Mouse (Mus musculus): ENCODE measurements around the gene Krt90. TPM values are rescaled to one million over a fixed set of nuclear protein-coding genes. Genes with fewer than 3 reads are reported as not detected.
A peak's percentile ranks its signal among the peaks of the same experiment; 100 is the strongest.

The Krt90 gene
- polyA plus RNA-seq (2014; fragmentation: Nextera tagmentation; extraction: Ambion mirVana) = 0.07 TPM in 1 of 2 replicates, not detected in the other

DNA sequence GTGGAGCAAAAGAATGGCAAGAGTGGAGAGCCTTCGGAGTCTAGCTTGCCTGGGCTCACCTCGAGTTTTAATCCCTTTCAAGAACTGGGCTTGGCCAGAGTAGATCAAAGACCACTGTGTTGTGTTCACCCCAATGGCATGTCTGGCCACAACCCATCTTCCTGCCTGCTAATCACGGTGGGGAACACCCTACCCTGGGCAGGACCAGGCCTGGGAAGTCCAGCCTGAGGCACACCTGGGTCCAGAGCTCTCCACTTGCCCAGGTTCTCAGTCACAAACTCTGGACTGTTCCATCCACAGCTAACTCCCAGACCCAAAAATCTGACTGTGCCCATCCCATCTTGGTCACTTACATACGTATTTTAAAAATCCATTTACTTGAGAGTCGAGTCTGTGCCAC is at the start of gene Krt90:
Gene Krt90, minus strand, starts transcription at position 101 of the 400 bp plus-strand sequence.
- no peak within 1 kb of the TSS for H3K27ac ChIP-seq (ENCODE audit: low read depth)
- no peaks in the 10 kb centered on the region for H3K9me3 ChIP-seq (ENCODE audit: low read depth, low read length)
- H3K9ac ChIP-seq = no peak within 1 kb of the TSS
- no peaks in the 10 kb centered on the region for H3K36me3 ChIP-seq (ENCODE audit: insufficient read depth)
- ATAC-seq (ENCODE audit: insufficient read depth) (no peak), DNase-seq (no peak)
- no peaks in the 10 kb centered on the region for H3K4me1 ChIP-seq (ENCODE audit: insufficient read depth)
- 68% methylated on average over 5 of the region's 5 CpGs for WGBS
- H3K27me3 ChIP-seq (ENCODE audit: insufficient read depth, low read length) = no peaks in the 10 kb centered on the region
- no peak within 1 kb of the TSS for H3K4me3 ChIP-seq (ENCODE audit: low read depth, low read length)
- no peak for TF ChIP-seq CTCF (IDR thresholded peaks at IDR 0.05; ENCODE audit: low read depth)
- H3K4me2 ChIP-seq = no peak within 1 kb of the TSS

DNA sequence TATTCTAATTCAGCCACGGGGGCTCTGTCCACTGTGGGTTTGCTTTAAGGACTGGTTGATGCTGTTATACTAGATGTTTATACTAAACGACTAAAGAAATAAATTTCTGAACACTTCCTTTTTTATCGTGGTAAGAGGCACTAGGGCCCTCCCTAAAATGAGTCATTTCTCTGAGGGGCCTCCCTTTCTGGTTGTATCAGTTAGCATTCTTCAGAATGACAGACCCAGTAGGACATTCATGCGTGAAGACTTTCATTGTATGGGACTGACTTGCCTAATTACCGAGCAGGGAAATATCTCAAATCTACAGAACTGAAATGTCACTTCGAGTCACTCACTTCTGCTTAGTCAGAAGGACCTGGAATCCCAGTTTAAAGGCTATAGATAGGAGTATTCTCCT is 36.4 kb upstream of the Krt90 start:
- H3K4me1 ChIP-seq (ENCODE audit: insufficient read depth) = no peaks in the 10 kb centered on the region
- H3K27ac ChIP-seq (ENCODE audit: low read depth) = no peak overlapping the region
- ATAC-seq (ENCODE audit: insufficient read depth) (no peak), DNase-seq (no peak)
- no peaks in the 10 kb centered on the region for H3K27me3 ChIP-seq (ENCODE audit: insufficient read depth, low read length)
- no peaks in the 10 kb centered on the region for H3K9me3 ChIP-seq (ENCODE audit: low read depth, low read length)
- H3K4me3 ChIP-seq (ENCODE audit: low read depth, low read length) = no peak overlapping the region
- WGBS = 42% methylated on average over 6 of the region's 6 CpGs
- H3K9ac ChIP-seq = no peak overlapping the region
- no peaks in the 10 kb centered on the region for H3K36me3 ChIP-seq (ENCODE audit: insufficient read depth)
- H3K4me2 ChIP-seq = no peak overlapping the region
- TF ChIP-seq CTCF (IDR thresholded peaks at IDR 0.05; ENCODE audit: low read depth) = no peak

DNA sequence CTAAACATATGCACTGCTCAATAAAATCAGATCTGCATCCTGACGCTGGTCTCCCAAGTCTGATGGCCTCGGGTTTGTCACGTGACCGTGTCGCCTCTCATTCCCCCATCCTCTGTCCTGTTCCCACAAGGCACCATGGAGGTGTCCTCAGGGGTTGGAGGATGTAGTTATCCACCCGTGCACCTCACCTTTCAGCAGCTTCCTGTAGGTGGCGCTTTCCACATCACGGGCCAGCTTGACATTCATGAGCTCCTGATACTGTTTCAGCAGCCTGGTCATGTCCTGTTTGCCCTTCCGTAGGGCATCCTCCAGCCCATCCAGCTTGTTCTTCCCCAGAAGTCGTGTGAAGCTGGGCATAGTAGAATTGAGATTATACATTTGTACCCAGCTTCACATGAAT is 25.5 kb upstream of the Krt90 start:
- Histone ChIP-seq H3K9ac (no peak overlapping the region), H3K27ac (ENCODE audit: low read depth) (no peak overlapping the region), H3K4me1 (ENCODE audit: insufficient read depth) (no peaks in the 10 kb centered on the region), H3K36me3 (ENCODE audit: insufficient read depth) (no peaks in the 10 kb centered on the region), H3K4me3 (ENCODE audit: low read depth, low read length) (no peak overlapping the region), H3K4me2 (no peak overlapping the region), H3K9me3 (ENCODE audit: low read depth, low read length) (no peaks in the 10 kb centered on the region), H3K27me3 (ENCODE audit: insufficient read depth, low read length) (no peaks in the 10 kb centered on the region)
- 0 out of 2 replicates have a peak, but pooled peaks have one; percentile 18 for TF ChIP-seq CTCF (IDR thresholded peaks at IDR 0.05; ENCODE audit: low read depth)
- DNase-seq = no peak
- 74% methylated on average over 10 of the region's 10 CpGs for WGBS
- no peak for ATAC-seq (ENCODE audit: insufficient read depth)

DNA sequence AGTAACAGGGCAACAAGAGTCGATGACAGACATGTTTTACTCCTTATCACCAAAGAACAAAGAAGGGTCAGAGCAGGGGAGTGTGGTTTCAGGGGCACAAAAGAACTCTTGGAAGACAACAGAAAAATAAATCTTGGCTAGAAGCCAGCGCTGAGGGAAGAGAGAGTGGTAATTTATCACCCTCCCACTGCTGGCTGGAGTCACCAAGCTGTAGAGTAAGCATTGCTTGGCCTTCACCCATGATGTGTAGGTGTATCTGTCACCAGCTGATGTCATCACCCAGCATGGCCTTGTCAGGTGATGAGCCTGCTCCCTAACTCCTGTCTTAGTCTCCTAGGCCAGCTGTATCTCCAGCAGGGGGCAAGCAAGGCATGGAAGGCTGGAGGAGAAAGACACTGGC is 21.7 kb upstream of the Krt90 start:
- no peaks in the 10 kb centered on the region for H3K9me3 ChIP-seq (ENCODE audit: low read depth, low read length)

DNA sequence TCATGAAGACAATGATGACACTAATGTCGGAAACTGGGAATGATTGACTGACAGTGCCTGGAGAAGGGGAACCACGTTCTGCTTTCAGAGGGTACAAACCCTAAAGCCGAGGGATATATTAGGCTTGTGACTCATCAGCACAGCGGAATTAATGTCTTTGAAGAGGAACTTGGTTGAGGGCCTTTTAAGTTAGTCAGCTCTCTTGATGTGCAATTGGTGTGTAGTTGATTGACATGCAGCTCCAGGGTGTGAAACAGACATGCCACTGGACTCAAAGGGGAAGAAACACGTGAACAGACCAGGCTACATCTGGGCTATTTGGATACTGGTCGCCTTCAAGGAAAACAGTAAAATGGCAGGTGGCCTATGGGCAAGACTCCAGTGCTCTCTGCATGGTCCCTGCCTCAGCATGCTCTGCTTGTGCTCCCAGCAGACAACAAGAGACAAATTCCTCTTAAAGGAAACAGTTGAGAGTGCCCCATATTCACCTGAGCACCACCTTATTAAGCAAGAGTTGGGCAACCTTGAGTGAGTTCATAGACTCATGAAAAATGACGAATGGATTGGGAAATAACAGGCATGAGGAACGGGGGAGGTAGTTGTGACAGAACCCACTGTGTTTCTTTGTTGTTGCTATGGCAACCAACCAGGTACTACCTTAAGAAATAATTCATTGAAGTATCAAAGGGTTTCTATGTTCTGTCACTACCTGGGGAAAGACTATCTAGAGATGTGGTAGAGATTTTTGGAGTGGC is 20.6 kb upstream of the Krt90 start:
- no peak overlapping the region for H3K4me3 ChIP-seq (ENCODE audit: low read depth, low read length)
- DNase-seq (no peak), ATAC-seq (ENCODE audit: insufficient read depth) (no peak)
- H3K4me1 ChIP-seq (ENCODE audit: insufficient read depth) = no peaks in the 10 kb centered on the region
- 74% methylated on average over 8 of the region's 8 CpGs for WGBS
- no peaks in the 10 kb centered on the region for H3K27me3 ChIP-seq (ENCODE audit: insufficient read depth, low read length)
- H3K9me3 ChIP-seq (ENCODE audit: low read depth, low read length) = no peaks in the 10 kb centered on the region
- H3K36me3 ChIP-seq (ENCODE audit: insufficient read depth) = no peaks in the 10 kb centered on the region
- H3K4me2 ChIP-seq = no peak overlapping the region
- no peak overlapping the region for H3K9ac ChIP-seq
- TF ChIP-seq CTCF (IDR thresholded peaks at IDR 0.05; ENCODE audit: low read depth) = no peak
- no peak overlapping the region for H3K27ac ChIP-seq (ENCODE audit: low read depth)

More for the DNA sequence above, 21.7 kb upstream of the Krt90 start:
- DNase-seq = peak; percentile 54
- H3K27ac ChIP-seq (ENCODE audit: low read depth) = no peak overlapping the region
- no peaks in the 10 kb centered on the region for H3K4me1 ChIP-seq (ENCODE audit: insufficient read depth)
- H3K36me3 ChIP-seq (ENCODE audit: insufficient read depth) = no peaks in the 10 kb centered on the region
- peak; percentile 44; the same call in 1 of the 2 replicates for ATAC-seq (ENCODE audit: insufficient read depth)
- H3K4me2 ChIP-seq = no peak overlapping the region
- no peak overlapping the region for H3K4me3 ChIP-seq (ENCODE audit: low read depth, low read length)
- H3K27me3 ChIP-seq (ENCODE audit: insufficient read depth, low read length) = no peaks in the 10 kb centered on the region
- 10% methylated on average over 2 of the region's 2 CpGs for WGBS
- TF ChIP-seq CTCF (IDR thresholded peaks at IDR 0.05; ENCODE audit: low read depth) = no peak
- no peak overlapping the region for H3K9ac ChIP-seq

DNA sequence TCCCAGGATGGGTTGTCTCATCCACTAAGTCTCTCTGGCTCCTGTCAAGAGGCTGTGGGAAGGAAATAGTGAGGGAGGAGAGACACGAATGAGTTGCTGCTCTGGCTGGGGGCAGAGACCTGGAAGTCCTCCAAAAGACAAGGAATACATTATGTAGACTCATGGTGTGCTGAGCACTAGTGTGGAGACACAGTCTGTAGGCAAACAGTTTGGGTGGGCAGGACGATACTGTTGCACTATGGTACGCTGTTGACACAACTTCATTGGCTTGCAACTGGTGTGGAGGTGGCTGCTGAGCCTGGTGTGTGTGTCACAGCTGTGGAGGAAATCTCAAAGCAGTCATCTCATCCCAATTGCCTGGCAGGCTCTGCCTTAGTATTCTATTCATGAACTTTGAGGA is 19.0 kb upstream of the Krt90 start:
- WGBS = 60% methylated on average over 3 of the region's 3 CpGs
- Histone ChIP-seq H3K9me3 (ENCODE audit: low read depth, low read length) (no peaks in the 10 kb centered on the region), H3K27me3 (ENCODE audit: insufficient read depth, low read length) (no peaks in the 10 kb centered on the region), H3K4me1 (ENCODE audit: insufficient read depth) (no peaks in the 10 kb centered on the region), H3K36me3 (ENCODE audit: insufficient read depth) (no peaks in the 10 kb centered on the region), H3K27ac (ENCODE audit: low read depth) (no peak overlapping the region), H3K4me3 (ENCODE audit: low read depth, low read length) (no peak overlapping the region), H3K4me2 (no peak overlapping the region), H3K9ac (no peak overlapping the region)
- no peak for TF ChIP-seq CTCF (IDR thresholded peaks at IDR 0.05; ENCODE audit: low read depth)
- ATAC-seq (ENCODE audit: insufficient read depth) = no peak
- no peak for DNase-seq

DNA sequence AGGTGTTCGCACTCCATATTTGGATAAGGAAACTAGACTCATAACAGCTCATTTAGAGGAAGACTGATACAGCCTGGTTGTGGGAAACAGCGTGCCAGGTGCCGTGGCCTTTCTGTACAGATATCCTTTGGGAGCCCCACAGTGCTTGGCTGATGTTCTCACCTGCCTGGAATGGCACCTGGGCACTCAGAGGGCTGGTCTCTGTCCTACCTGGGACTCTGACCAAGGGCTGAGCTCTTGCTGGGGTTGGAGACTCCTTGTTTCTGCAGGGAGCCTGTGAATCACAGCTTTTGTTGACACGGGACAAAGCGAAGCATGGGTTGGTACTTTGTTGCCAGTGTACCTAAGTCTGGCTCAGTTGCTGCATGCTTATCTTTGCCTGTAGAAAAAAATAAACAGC is 12.8 kb upstream of the Krt90 start:
- Histone ChIP-seq H3K9me3 (ENCODE audit: low read depth, low read length) (no peaks in the 10 kb centered on the region), H3K4me3 (ENCODE audit: low read depth, low read length) (no peak overlapping the region), H3K27ac (ENCODE audit: low read depth) (no peak overlapping the region), H3K4me1 (ENCODE audit: insufficient read depth) (no peaks in the 10 kb centered on the region), H3K4me2 (no peak overlapping the region), H3K27me3 (ENCODE audit: insufficient read depth, low read length) (no peaks in the 10 kb centered on the region), H3K9ac (no peak overlapping the region), H3K36me3 (ENCODE audit: insufficient read depth) (no peaks in the 10 kb centered on the region)
- WGBS = 52% methylated on average over 5 of the region's 5 CpGs
- no peak for TF ChIP-seq CTCF (IDR thresholded peaks at IDR 0.05; ENCODE audit: low read depth)
- DNase-seq (no peak), ATAC-seq (ENCODE audit: insufficient read depth) (no peak)

All from lung, embryonic 14.5 days (tissue).